Mouse (Mus musculus) retina, postnatal 1 day (tissue): ENCODE measurements at regions not wholly inside any gene's neighbourhood (a gene's known extent, or its start where the extent isn't known, plus 50 kb on each side); places are given as distances from the start of the nearest gene placed in this dataset.

Source experiments
- DNase-seq: peaks from one replicate; pipeline ENCODE4 v3.0.0-alpha.2; 2012

- no peak for DNase-seq
These were observed 57.6 kb upstream of the D1Pas1 start for GRCm38 (mm10) chr1:186909518-186910105.

- peak; percentile 53 for DNase-seq
These were observed 58.1 kb upstream of the D1Pas1 start for GRCm38 (mm10) chr1:186909073-186909472.

- no peak for DNase-seq
These were observed 59.6 kb upstream of the D1Pas1 start for GRCm38 (mm10) chr1:186907409-186908170.

GRCm38 (mm10) chr1:186905942-186906341 is 61.3 kb upstream of the D1Pas1 start:
- DNase-seq, result no peak

DNA sequence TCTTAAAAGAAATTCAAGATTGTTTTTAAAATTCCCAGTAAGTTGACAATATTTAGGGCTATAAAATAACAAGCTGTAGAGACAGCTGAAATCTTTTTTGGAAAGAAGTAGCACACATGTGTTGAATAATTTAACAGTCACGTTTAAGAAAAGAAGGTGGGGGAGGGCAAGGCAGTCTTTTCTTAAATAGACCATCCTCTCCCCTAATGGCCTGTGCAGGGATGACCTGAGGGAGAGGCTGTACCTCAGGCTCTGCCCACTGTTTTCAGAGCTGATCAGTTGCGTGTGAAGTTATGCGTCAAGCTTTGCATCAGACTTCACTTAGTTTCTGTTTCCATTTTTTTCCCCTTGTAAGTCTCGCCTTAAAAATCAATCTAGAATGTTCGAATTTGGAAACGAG is 65.7 kb upstream of the D1Pas1 start:
- no peak for DNase-seq

GRCm38 (mm10) chr1:186898203-186898602 is 69.0 kb upstream of the D1Pas1 start:
- no peak for DNase-seq

DNA sequence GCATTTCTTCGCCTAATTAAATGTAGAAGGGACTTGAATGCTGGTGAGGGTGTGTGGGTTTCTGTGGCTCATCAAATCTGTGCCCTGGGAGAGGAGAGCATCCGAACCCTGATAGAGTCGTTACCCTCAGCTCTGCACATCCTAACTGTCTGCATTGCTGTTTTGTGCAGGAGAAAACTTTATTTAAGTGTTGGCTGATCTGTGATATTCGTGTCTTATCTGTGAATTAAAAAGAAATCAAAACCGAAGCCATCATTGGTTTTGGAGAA is 77.7 kb upstream of the D1Pas1 start:
- DNase-seq, result no peak

DNA sequence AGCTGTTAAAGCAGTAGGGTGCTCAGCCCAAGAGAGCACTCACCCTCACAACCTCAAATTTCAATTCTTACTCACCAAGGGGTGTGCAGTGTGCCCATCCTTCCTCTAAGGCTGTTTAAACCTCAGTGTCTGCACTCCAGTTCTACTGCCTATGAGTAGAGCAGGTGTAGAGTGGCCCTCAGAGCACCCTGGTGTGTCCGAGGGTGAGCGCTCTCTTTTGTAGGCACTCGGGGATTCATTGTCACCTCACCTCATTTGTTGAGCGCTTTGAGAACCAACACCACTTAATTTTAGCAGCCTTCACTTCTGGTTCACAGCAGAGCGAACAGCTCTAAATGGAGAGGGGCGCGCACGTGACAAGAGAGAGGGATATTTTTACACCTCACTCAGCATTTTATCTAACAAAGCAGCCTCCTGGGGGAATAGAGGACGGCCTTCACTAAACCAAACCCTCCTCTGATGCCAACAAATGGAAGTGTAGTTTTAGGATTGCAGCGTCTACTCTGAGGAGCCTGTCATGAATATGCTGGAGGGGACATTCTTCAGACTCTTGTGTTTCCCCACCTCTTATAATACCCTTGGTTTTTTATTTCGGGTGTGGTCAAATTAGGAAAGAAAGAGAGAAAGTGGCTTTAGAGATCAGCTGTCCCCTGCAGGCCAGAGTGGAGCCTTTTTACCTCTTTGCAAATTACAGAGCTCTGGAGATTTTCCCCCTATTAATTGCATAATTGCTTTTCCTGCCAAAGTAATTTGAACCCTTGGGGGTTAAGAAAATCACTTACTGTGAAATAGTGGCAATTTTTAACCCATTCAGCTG is 78.2 kb upstream of the D1Pas1 start:
- DNase-seq, result peak; percentile 17

- DNase-seq, result peak; percentile 3
These were observed 80.1 kb upstream of the D1Pas1 start for GRCm38 (mm10) chr1:186887127-186887526.

GRCm38 (mm10) chr1:186880391-186880790 is 86.8 kb upstream of the D1Pas1 start:
- no peak for DNase-seq

DNA sequence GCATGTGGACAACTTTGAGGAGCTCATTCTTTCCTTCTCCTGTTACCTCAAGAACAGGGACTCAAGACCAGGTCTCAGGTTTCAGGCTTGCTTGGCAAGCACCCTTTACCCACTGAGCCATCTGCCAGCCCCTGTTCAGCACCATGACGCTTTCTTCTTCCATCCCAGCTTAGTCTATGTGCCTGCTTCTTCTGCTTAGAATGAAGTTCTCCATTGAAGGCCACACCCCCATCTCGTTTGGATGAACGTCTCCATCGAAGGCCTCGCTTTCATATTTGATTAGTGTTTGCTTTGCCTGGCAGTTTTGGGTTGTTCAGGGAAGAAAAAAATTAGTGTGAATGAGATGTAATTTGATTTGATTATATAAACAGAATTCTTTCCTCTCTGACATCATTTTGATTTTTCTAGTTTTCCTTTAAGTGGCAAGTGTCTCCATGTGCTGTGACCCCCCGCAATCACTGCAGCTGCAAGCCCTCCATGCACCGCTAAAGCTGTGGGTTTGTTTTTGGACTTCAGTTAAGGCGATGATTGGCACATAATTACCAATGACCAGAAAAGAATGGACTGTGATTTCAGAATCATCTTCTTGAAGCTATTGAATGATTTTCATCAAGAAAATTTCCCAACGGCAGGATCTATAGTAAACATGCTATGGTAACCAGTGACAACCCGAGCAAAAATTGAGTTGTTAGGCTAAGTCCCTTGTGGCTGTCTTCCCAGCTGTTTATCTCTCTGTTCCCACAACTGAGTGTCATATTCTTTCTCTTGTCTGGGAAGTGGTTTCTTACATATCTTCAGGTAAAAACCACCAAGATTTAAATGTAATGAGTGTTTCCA is 106.4 kb upstream of the D1Pas1 start:
- DNase-seq, result no peak

DNA sequence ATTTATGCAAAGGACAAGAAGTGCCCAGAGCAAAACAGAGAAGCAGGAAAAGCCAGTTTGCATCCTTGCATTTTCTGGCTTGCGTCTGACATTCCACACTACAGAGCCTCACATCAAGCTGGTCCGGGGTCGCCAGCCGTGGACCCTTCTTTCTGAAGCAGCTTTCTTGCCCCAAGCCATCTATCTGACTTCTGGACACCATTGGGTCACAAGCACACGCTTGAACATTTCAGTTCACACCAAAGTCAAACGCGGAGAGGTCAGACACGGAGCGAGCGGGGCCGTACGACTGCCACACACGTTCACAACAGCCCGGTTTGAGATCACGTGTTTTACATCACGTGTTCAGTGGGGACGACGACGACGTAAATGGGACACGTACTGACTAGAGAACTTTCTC is 108.9 kb upstream of the D1Pas1 start:
- DNase-seq, result no peak

- DNase-seq, result no peak
These were observed 106.4 kb upstream of the Rrp15 start for GRCm38 (mm10) chr1:186855474-186856036.

- no peak for DNase-seq
These were observed 96.1 kb upstream of the Rrp15 start for GRCm38 (mm10) chr1:186845256-186845655.

- peak; percentile 70 for DNase-seq
These were observed 85.0 kb upstream of the Rrp15 start for GRCm38 (mm10) chr1:186833896-186834800.

- DNase-seq, result peak; percentile 70
These were observed 84.3 kb upstream of the Rrp15 start for GRCm38 (mm10) chr1:186833441-186833895.

GRCm38 (mm10) chr1:186827773-186828172 is 78.6 kb upstream of the Rrp15 start:
- DNase-seq, result peak; percentile 70

DNA sequence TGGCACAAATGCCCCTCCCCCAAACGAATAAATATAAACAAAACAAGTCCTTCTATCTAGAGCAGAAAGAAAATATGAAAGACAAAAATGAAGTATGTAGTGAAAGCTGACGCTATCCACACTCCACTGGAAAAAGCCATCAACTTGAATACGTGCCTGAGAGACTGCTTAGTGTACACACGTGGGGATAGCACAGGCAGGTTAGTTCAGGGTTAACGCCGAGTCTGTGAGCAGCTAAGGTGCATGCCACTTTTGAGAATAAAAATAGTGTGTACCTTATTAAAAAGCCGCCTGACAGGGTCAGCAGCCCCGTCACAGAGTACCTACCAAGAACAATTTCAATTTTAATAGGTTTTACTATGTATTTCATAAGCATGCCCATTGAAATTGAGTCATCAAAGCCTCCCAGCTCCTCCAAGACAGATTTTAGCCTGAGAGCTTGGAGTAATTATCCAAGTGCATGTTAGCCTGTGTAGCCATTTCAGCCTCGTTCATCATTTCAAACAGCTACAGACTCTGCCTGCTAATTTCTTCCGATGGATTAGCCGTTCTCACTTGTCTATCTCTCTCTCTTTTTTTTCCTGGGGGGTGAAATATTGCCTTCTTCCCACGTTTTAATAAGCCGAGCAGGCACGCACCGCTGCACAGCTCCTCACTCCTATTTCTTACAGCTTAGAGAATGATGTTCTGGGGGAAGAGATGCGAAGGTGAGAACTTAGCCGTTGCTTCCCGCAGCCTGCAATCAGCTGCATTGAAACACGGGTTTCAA is 59.2 kb upstream of the Rrp15 start:
- peak; percentile 38 for DNase-seq

GRCm38 (mm10) chr1:186804451-186804850 is 55.3 kb upstream of the Rrp15 start:
- DNase-seq, result no peak
